8 mouse cellular contexts compared by ENCODE assay signal in genomic region chr10:75932891-75933290, GRCm38 (mm10). TPM values are rescaled to one million over a fixed set of nuclear protein-coding genes. Genes with fewer than 3 reads are reported as not detected.
DNase-seq lines count a peak whose midpoint lies in the region; ATAC-seq and TF ChIP-seq lines count a peak whose summit lies in the region.

Gene Chchd10 (plus strand): TSS chr10:75933130.

- DNase-seq in frontal cortex, adult 2 months (ENCODE audit: extremely low spot score in 1 of 2, low spot score in 1 of 2) = no peak
- no peak for DNase-seq in frontal cortex, postnatal 25 days (ENCODE audit: low spot score in 2 of 2)
- no peak for DNase-seq in MEL (ENCODE audit: low read depth, low spot score)
- no peak for DNase-seq in heart, postnatal 4 days
- no peak for DNase-seq in yolk sac, embryonic 10.5 days (ENCODE audit: low spot score)
- DNase-seq in ovary, postnatal 36 days (ENCODE audit: low spot score) = no peak

- no peak for TF ChIP-seq CTCF in MEL (IDR thresholded peaks at IDR 0.05 in 2 of 3, conservative IDR thresholded peaks at IDR 0.05 in 1 of 3; ENCODE audit: control insufficient read depth in 1 of 3, insufficient read depth in 1 of 3, low read depth in 2 of 3, low read length in 3 of 3, poor library complexity in 1 of 3, severe bottlenecking in 1 of 3)

- ATAC-seq in forebrain, embryonic 12.5 days (ENCODE audit: low FRiP score) = no peak
- ATAC-seq in limb, embryonic 15.5 days (ENCODE audit: insufficient number of reproducible peaks, low FRiP score, low TSS enrichment, low read depth) = no peak

- H3K79me2 ChIP-seq in MEL (ENCODE audit: control insufficient read depth, insufficient read depth, low read length, poor library complexity) = peaks cover 9% of the 10 kb centered on the region

- TF ChIP-seq RAD21 in MEL (IDR thresholded peaks at IDR 0.05; ENCODE audit: low read depth, low read length) = no peak

- no peak for TF ChIP-seq POLR2A in MEL (IDR thresholded peaks at IDR 0.05; ENCODE audit: control insufficient read depth in 1 of 2, insufficient read depth in 1 of 2, low read depth in 1 of 2, low read length in 2 of 2, poor library complexity in 1 of 2)

- H3K4me1 ChIP-seq in MEL (ENCODE audit: control insufficient read depth in 1 of 2, insufficient read depth in 2 of 2, low read length in 2 of 2) = peaks cover 8 to 11% of the 10 kb centered on the region in 2 experiments
- H3K4me1 ChIP-seq in forebrain, embryonic 12.5 days = peaks cover 48% of the 10 kb centered on the region
- H3K4me1 ChIP-seq in limb, embryonic 15.5 days = peaks cover 45% of the 10 kb centered on the region

- TF ChIP-seq EP300 in MEL (IDR thresholded peaks at IDR 0.05; ENCODE audit: low read depth in 1 of 2, low read length in 2 of 2) = no peak

- WGBS in forebrain, embryonic 12.5 days = 21% methylated on average over 6 of the region's 6 CpGs
- WGBS in limb, embryonic 15.5 days = 37% methylated on average over 6 of the region's 6 CpGs

- peak within 1 kb of the TSS; percentile 79 for H3K9ac ChIP-seq in MEL (ENCODE audit: control insufficient read depth, low read depth, low read length, poor library complexity, severe bottlenecking)
- peak within 1 kb of the TSS; percentile 86 for H3K9ac ChIP-seq in forebrain, embryonic 12.5 days
- H3K9ac ChIP-seq in limb, embryonic 15.5 days = peak within 1 kb of the TSS; percentile 89

- H3K36me3 ChIP-seq in MEL (ENCODE audit: control insufficient read depth in 1 of 2, insufficient read depth in 2 of 2, low read length in 2 of 2) = peaks cover 0 to 11% of the 10 kb centered on the region in 2 experiments; a peak in 2 of 4 replicates
- H3K36me3 ChIP-seq in forebrain, embryonic 12.5 days (replicated peaks) = peaks cover 3% of the 10 kb centered on the region
- H3K36me3 ChIP-seq in limb, embryonic 15.5 days = peaks cover 4% of the 10 kb centered on the region

- H3K9me3 ChIP-seq in MEL (replicated peaks; ENCODE audit: insufficient read depth, low read length) = no peaks in the 10 kb centered on the region
- no peaks in the 10 kb centered on the region for H3K9me3 ChIP-seq in forebrain, embryonic 12.5 days
- no peaks in the 10 kb centered on the region for H3K9me3 ChIP-seq in limb, embryonic 15.5 days

- no peaks in the 10 kb centered on the region; a peak in 1 of 4 replicates for H3K27me3 ChIP-seq in MEL (ENCODE audit: control insufficient read depth in 1 of 2, insufficient read depth in 2 of 2, low read length in 2 of 2)
- H3K27me3 ChIP-seq in forebrain, embryonic 12.5 days = peaks cover 83% of the 10 kb centered on the region
- H3K27me3 ChIP-seq in limb, embryonic 15.5 days = peaks cover 21% of the 10 kb centered on the region

- H3K4me3 ChIP-seq in MEL (ENCODE audit: control insufficient read depth in 1 of 2, insufficient read depth in 1 of 2, low read depth in 2 of 2, low read length in 2 of 2) = peak within 1 kb of the TSS; percentile 62 to 73
- peak within 1 kb of the TSS; percentile 57 for H3K4me3 ChIP-seq in forebrain, embryonic 12.5 days (replicated peaks)
- peak within 1 kb of the TSS; percentile 66 for H3K4me3 ChIP-seq in limb, embryonic 15.5 days

- peak within 1 kb of the TSS; percentile 92 for H3K4me2 ChIP-seq in forebrain, embryonic 12.5 days
- H3K4me2 ChIP-seq in limb, embryonic 15.5 days = peak within 1 kb of the TSS; percentile 91

- no peak within 1 kb of the TSS for H3K27ac ChIP-seq in MEL (ENCODE audit: control insufficient read depth, low read depth, low read length)
- H3K27ac ChIP-seq in forebrain, embryonic 12.5 days = peak within 1 kb of the TSS; percentile 14
- peak within 1 kb of the TSS; percentile 89 for H3K27ac ChIP-seq in limb, embryonic 15.5 days

TF ChIP-seq in MEL, 35 proteins besides CTCF, POLR2A, EP300 and RAD21:
- TF ChIP-seq GATA1 (IDR thresholded peaks at IDR 0.05; ENCODE audit: low read depth, low read length) (no peak), JUND (IDR thresholded peaks at IDR 0.05; ENCODE audit: low read depth, low read length) (no peak), ZC3H11A (IDR thresholded peaks at IDR 0.05; ENCODE audit: low read depth, low read length) (no peak), KAT2A (conservative IDR thresholded peaks at IDR 0.05; ENCODE audit: low read depth, low read length) (no peak), UBTF (IDR thresholded peaks at IDR 0.05; ENCODE audit: borderline replicate concordance, insufficient read depth, low read depth, low read length) (no peak), E2F4 (IDR thresholded peaks at IDR 0.05; ENCODE audit: borderline replicate concordance, low read depth, low read length) (no peak), ZKSCAN1 (IDR thresholded peaks at IDR 0.05; ENCODE audit: low read depth, low read length) (no peak), MAX (IDR thresholded peaks at IDR 0.05; ENCODE audit: low read length) (no peak), CHD1 (IDR thresholded peaks at IDR 0.05; ENCODE audit: low read depth, low read length) (no peak), ELF1 (IDR thresholded peaks at IDR 0.05; ENCODE audit: low read depth, low read length) (no peak), ETS1 (IDR thresholded peaks at IDR 0.05; ENCODE audit: low read depth, low read length) (no peak), MXI1 (IDR thresholded peaks at IDR 0.05; ENCODE audit: low read depth, low read length) (no peak)

RNA-seq across cellular contexts. Expression of gene Chchd10, which starts in this region (rescaled TPM):
- 453 and 546 TPM in 2 replicates for polyA plus RNA-seq in frontal cortex, adult 2 months (2012; rRNA removed)
- 143 and 158 TPM in 2 replicates for total RNA-seq in MEL (2012; rRNA removed)
- polyA plus RNA-seq in MEL (2012; ENCODE audit: insufficient read depth in 1 of 2, insufficient read length in 2 of 2, low read depth in 1 of 2, low replicate concordance in 2 of 2, missing spikeins in 1 of 2) = 100 to 1,000 TPM in 1 of 2 experiments, not detected in 1; 428 TPM
- polyA plus RNA-seq in forebrain, embryonic 12.5 days (2016; fragmentation: Nextera tagmentation; extraction: Ambion mirVana) = 7.6 and 7.8 TPM in 2 replicates
- 100 to 1,000 TPM; 882 to 898 TPM for total RNA-seq in heart, postnatal 4 days (2021)
- 17.5 and 31.0 TPM in 2 replicates for polyA plus RNA-seq in limb, embryonic 15.5 days (2015; fragmentation: Nextera tagmentation; extraction: Ambion mirVana)
